10 mouse cellular contexts compared by ENCODE assay signal in genomic region chrX:102005141-102005641, GRCm38 (mm10).
DNase-seq lines count a peak whose midpoint lies in the region; ATAC-seq lines count a peak whose summit lies in the region.
"Had no signal": no experiment of that assay in that cellular context is flagged by ENCODE, and none has a peak within 500 bp of the region (broad histone marks: within the 10 kb centered on the region; RNA-seq: fewer than 3 reads in every experiment).

No protein-coding gene starts in this region.

- H3K9me3 ChIP-seq in neural tube, embryonic 12.5 days = no peaks in the 10 kb centered on the region

- ATAC-seq in cerebellum, adult (ENCODE audit: insufficient number of reproducible peaks, low FRiP score, low TSS enrichment) = no peak
- ATAC-seq in neural tube, embryonic 12.5 days (ENCODE audit: low FRiP score, low read depth) = no peak

- H3K27ac ChIP-seq in neural tube, embryonic 12.5 days = no peak overlapping the region

- peaks cover 27% of the 10 kb centered on the region for H3K27me3 ChIP-seq in neural tube, embryonic 12.5 days (replicated peaks)

- 12% methylated on average over 10 of the region's 10 CpGs for WGBS in neural tube, embryonic 12.5 days

- peak overlapping the region; percentile 59 for H3K4me2 ChIP-seq in neural tube, embryonic 12.5 days (replicated peaks)

- peak; percentile 10 to 26 for DNase-seq in cerebellum, postnatal 10 days
- peak; percentile 43 for DNase-seq in right cerebral cortex, adult 18-20 months
- DNase-seq in right cerebral cortex, postnatal 36 days (ENCODE audit: low spot score in 2 of 2) = no peak
- DNase-seq in kidney, adult 9 months = peak; percentile 53
- DNase-seq in urinary bladder, adult 18-20 months (ENCODE audit: low spot score in 2 of 2) = no peak
- DNase-seq in layer of hippocampus, adult 11-12 months (ENCODE audit: low spot score) = no peak

- H3K9ac ChIP-seq in neural tube, embryonic 12.5 days = no peak overlapping the region

- H3K4me3 ChIP-seq in neural tube, embryonic 12.5 days = peak overlapping the region; percentile 9; the same call in 1 of the 2 replicates
- H3K4me3 ChIP-seq: erythroblast, embryonic 14.5 days; myocyte had no signal

- no peaks in the 10 kb centered on the region for H3K36me3 ChIP-seq in neural tube, embryonic 12.5 days

- peaks cover 17% of the 10 kb centered on the region; the same call in 1 of the 2 replicates for H3K4me1 ChIP-seq in neural tube, embryonic 12.5 days

Comparison
In these comparisons a context has a peak if more than half of its experiments do, and no peak if none do; other contexts are left out.
1. DNase-seq: peak in cerebellum, postnatal 10 days (2 of 2), right cerebral cortex, adult 18-20 months (single experiment) and kidney, adult 9 months (single experiment); none in right cerebral cortex, postnatal 36 days (0 of 2), urinary bladder, adult 18-20 months (0 of 2) and layer of hippocampus, adult 11-12 months (single experiment).